Mouse (Mus musculus) embryonic facial prominence, embryonic 10.5 days (tissue): ENCODE measurements around the gene Zfp212. TPM values are rescaled to one million over a fixed set of nuclear protein-coding genes. Genes with fewer than 3 reads are reported as not detected.

Source experiments
- DNase-seq: peaks from one replicate; pipeline ENCODE4 v3.0.0-alpha.2; 2017; ENCODE audit warnings: low spot score
- H3K27ac ChIP-seq: fragments of 300-500 bp; sonication (generic); replicated peaks from 2 replicates; pipeline ENCODE4 v1.5.1; 2016; ENCODE audit warnings: mild to moderate bottlenecking
- H3K27me3 ChIP-seq: fragments of 300-500 bp; sonication (generic); replicated peaks from 2 replicates; pipeline ENCODE4 v1.6.1; 2016; ENCODE audit warnings: low read depth, mild to moderate bottlenecking; ENCODE audit not compliant: poor library complexity, severe bottlenecking
- H3K36me3 ChIP-seq: fragments of 300-500 bp; sonication (generic); replicated peaks from 2 replicates; pipeline ENCODE4 v1.6.1; 2016; ENCODE audit warnings: mild to moderate bottlenecking, moderate library complexity
- H3K4me1 ChIP-seq: fragments of 300-500 bp; sonication (generic); 2 replicates; pipeline ENCODE4 v1.6.1; 2016
- H3K4me3 ChIP-seq: fragments of 300-500 bp; sonication (generic); 2 replicates; pipeline ENCODE4 v1.5.1; 2016; ENCODE audit warnings: mild to moderate bottlenecking, moderate library complexity
- H3K9me3 ChIP-seq: fragments of 300-500 bp; sonication (generic); 2 replicates; pipeline ENCODE4 v1.6.1; 2016; ENCODE audit warnings: mild to moderate bottlenecking
- WGBS: fragments of 180-500 bp; shearing (Covaris S2); methylation state at CpG from one replicate; pipeline ENCODE4 v1.1.7; 2016; 5-methylcytosine and 5-hydroxymethylcytosine counted together
- polyA plus RNA-seq: library from polyadenylated mRNA; unstranded; fragments of >200 nt; fragmentation: Nextera tagmentation; extraction: Ambion mirVana; gene quantifications from 2 replicates; pipeline ENCODE4 v1.2.1, GENCODE M21; 2016

Zfp212 gene
- polyA plus RNA-seq: 21.6 and 23.6 TPM in 2 replicates

DNA sequence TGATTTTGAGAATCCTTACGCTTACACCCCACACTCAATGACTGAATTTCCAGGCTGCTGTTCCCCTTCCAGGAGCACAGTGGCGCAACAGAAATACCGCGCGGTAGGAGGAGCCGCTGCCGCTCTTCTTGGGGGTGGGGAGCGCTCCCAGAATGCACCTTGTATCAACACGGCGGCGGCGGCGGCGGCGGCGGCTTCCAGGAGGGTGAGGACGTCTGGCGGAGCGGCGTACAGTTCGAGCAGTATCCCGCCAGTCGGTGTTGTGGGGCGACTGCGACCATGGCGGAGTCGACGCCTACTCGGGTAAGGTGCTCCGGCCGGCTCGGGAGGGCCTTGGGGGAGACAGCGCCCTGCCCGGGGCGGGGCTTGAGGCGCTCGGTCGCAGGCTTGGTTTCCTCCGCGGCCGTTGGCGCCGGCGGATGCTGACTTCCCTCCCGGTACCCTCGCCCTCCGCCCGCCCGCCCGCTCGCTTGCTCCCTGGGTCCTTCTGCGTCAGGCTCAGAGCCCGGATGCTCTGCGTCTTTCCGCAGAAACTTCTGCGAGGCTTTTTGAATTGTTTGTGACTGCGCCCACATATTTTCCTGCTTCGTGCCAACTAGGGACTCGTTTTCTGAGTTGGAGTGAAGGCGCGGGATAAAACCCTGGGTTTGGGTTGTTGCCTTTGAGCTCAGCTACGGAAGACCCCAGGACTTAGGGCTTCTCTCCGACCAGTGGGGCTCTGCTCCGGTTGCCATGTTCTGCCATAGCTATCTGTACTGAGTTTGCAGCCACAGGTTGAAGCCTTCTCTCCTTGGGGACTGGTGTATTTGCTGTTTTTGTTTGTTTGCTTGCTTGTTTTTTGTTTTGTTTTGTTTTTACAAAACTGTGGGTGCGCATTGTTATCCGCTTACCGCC is at the start of gene Zfp212:
Zfp212 (plus strand) TSS at position 30 of the 894 bp plus-strand sequence.
- H3K4me3 ChIP-seq: peak within 1 kb of the TSS; percentile 88
- H3K9me3 ChIP-seq: no peaks in the 10 kb centered on the region
- no peaks in the 10 kb centered on the region for H3K27me3 ChIP-seq
- DNase-seq: peak; percentile 94
- H3K4me1 ChIP-seq: peaks cover 9% of the 10 kb centered on the region
- H3K27ac ChIP-seq: peak within 1 kb of the TSS; percentile 97
- no peaks in the 10 kb centered on the region; the same call in 1 of the 2 replicates for H3K36me3 ChIP-seq
- under 1% methylated on average over 67 of the region's 67 CpGs for WGBS

DNA sequence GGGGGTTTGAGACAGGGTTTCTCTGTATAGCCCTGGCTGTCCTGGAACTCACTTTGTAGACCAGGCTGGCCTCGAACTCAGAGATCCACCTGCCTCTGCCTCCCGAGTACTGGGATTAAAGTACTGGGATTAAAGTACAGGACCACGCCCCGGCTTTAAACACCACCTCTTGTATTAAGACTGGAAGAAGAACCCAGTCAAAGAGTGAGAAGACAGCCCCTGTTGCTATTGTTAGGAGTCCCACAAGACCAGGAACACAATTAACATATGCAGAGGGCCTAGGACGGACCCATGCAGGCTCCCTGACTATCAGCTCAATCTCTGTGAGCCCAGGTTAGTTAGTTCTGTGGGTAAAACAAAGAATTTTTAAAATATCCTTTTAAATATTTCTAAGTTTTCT is 48.0 kb upstream of the Zfp212 start:
- Histone ChIP-seq H3K27ac (no peak overlapping the region), H3K27me3 (no peaks in the 10 kb centered on the region), H3K4me1 (no peaks in the 10 kb centered on the region), H3K4me3 (no peak overlapping the region), H3K36me3 (peaks cover 13% of the 10 kb centered on the region), H3K9me3 (no peaks in the 10 kb centered on the region)
- DNase-seq: no peak
- WGBS: 89% methylated on average over 5 of the region's 5 CpGs

DNA sequence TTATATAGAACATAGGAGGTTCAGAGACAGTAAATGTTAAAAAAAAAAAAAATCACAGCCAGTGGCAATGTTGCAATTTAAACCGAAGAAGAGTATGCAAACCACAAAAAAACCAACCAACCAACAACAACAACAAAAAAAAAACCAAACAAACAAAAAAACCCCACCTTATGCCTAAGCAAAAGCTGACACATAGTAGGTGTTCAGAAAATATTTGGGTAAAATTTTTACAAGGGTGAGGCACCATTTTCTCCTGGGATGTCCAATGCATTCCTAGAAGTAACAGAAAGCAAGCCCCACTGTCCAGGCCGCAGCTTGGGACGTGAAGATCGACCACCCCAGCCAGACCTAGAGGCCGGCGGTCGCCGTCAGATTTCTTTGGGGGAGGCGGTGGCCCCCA is 43.2 kb upstream of the Zfp212 start, which contains the start of gene Zfp282:
Zfp282 (plus strand) TSS at position 147 of the 400 bp plus-strand sequence.
- peaks cover 29% of the 10 kb centered on the region for H3K36me3 ChIP-seq
- 4% methylated on average over 9 of the region's 9 CpGs for WGBS
- H3K27ac ChIP-seq: peak within 1 kb of the TSS; percentile 98
- H3K4me1 ChIP-seq: peaks cover 20% of the 10 kb centered on the region
- peak within 1 kb of the TSS; percentile 88 for H3K4me3 ChIP-seq
- no peaks in the 10 kb centered on the region for H3K9me3 ChIP-seq
- no peaks in the 10 kb centered on the region for H3K27me3 ChIP-seq
- no peak for DNase-seq

DNA sequence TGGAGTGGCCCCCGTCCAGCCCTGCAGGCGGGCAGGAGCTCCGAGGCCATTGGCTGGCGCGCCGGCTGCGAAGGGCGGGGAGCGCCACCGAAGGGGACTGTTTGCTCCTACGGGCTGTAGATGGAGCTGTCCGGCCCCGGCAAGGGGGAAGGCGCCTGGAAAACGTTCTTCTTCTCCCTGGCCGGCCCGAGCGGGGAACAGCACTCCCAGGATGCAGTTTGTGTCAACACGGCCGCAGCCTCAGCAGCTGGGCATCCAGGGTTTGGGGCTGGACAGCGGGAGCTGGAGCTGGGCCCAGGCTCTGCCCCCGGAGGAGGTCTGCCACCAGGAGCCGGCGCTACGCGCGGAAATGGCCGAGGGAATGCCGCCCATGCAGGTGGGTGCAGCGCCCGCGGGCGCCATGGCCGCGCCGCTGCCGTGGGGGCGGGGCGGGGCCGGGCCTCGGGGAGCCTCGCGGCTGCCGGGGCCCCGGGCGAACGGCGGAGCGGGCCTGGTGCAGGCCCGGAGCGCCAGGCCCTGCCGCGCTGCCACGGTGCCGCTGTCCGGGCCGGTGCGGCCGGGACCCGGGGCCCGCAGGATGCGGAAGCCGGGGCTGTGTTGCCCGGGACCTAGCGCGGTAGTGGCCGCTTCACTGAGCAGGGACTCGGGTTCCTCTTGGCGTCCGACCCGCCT is 42.7 kb upstream of the Zfp212 start:
- Histone ChIP-seq H3K27me3 (no peaks in the 10 kb centered on the region), H3K27ac (peak overlapping the region; percentile 98), H3K4me3 (peak overlapping the region; percentile 88), H3K4me1 (peaks cover 20% of the 10 kb centered on the region), H3K9me3 (no peaks in the 10 kb centered on the region), H3K36me3 (peaks cover 35% of the 10 kb centered on the region)
- peak; percentile 95 for DNase-seq
- under 1% methylated on average over 71 of the region's 71 CpGs for WGBS

DNA sequence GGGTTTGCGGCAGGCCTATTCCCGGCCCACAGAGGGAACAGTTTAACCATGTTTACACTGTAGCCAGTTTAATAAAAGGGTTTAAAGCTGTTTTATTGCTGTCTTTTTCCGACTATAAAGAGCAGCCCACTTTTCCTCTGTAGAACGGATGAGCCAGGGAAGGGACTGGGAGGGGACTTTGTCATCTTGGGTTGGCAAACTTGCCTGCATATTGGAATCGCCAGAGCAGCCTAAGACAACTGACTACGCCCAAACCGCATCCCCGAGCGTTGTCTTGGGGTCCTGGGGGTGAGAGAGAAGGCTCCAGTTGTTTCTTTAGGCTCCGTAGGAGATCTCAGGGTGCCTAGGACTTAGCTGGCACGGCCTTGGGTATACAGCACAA is 42.2 kb upstream of the Zfp212 start:
- H3K4me1 ChIP-seq: peaks cover 20% of the 10 kb centered on the region
- no peaks in the 10 kb centered on the region for H3K9me3 ChIP-seq
- peak overlapping the region; percentile 98 for H3K27ac ChIP-seq
- no peaks in the 10 kb centered on the region for H3K27me3 ChIP-seq
- peaks cover 40% of the 10 kb centered on the region for H3K36me3 ChIP-seq
- DNase-seq: no peak
- peak overlapping the region; percentile 88 for H3K4me3 ChIP-seq
- WGBS: 2% methylated on average over 11 of the region's 11 CpGs

DNA sequence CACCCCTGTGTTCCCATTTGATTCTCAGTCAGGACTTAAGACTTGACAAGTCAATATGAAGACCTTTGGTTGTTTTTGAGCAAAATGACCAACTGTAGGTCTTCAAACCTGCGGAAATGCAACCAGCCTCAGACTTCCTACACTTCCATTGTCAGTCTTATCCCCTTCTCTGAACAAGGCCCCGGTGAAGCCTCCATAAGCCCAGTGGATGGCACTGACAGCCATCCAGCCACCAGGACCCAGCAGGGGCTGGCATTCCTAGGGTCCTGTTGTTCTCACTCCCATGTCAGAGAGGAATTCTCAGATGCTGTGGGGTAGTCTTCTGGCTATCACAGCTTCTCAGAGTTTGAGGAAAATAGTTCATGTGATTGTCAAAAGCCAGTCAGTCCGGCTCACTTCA is 41.7 kb upstream of the Zfp212 start:
- WGBS: 45% methylated on average over 3 of the region's 3 CpGs
- Histone ChIP-seq H3K27ac (peak overlapping the region; percentile 98), H3K9me3 (no peaks in the 10 kb centered on the region), H3K4me3 (peak overlapping the region; percentile 88), H3K36me3 (peaks cover 45% of the 10 kb centered on the region), H3K27me3 (no peaks in the 10 kb centered on the region), H3K4me1 (peaks cover 20% of the 10 kb centered on the region)
- no peak for DNase-seq

DNA sequence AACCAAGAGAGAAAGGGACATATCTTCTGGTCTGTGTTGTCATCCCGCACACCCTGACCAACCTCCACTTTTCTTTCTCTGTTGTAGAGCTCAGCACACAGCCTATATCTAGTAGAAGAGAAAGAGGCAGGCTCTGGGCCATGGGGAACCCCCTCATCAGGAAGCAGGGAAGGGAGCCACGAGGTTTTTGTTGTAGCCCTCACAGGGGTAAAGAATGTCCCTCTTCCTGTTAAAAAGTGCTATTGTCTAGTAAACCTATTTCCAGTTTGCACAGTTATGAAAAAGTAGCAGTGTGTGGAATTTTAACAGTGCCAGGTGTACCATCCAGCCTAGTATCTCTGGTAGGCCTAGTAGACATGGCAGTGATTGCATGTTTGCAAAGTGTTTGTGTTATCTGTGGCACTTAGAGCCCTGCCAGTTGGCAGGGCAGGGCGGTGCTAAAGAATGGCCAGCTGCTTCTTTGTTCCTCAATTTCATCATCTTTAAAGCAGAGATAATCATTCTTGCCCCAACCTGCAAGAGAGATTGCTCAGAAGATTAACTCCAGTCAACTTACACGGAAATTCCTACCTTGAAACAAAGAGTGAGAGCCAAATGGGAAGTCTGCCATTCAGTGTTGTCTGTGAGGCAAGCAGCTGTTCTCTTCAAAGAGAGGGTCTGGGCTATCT is 41.1 kb upstream of the Zfp212 start:
- no peaks in the 10 kb centered on the region for H3K27me3 ChIP-seq
- peak overlapping the region; percentile 88 for H3K4me3 ChIP-seq
- peak overlapping the region; percentile 98 for H3K27ac ChIP-seq
- peaks cover 20% of the 10 kb centered on the region for H3K4me1 ChIP-seq
- 76% methylated on average over 4 of the region's 4 CpGs for WGBS
- peaks cover 50% of the 10 kb centered on the region for H3K36me3 ChIP-seq
- no peak for DNase-seq
- no peaks in the 10 kb centered on the region for H3K9me3 ChIP-seq

DNA sequence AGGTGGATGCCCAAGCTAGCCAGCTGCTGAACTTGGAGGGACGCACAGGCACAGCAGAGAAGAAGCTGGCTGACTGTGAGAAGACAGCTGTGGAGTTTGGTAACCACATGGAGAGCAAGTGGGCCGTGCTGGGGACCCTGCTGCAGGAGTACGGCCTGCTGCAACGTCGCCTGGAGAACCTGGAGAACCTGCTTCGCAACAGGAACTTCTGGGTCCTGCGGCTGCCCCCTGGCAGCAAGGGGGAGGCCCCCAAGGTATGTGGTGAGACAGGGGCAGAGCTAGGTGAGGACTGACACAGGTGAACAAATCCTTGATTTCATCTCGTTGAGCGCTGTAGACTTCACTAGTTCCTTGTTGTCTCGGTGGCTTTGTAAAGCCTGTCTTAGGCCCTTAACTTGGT is 40.1 kb upstream of the Zfp212 start:
- WGBS: 94% methylated on average over 10 of the region's 10 CpGs
- H3K27me3 ChIP-seq: no peaks in the 10 kb centered on the region
- H3K27ac ChIP-seq: 0 out of 2 replicates have a peak overlapping the region, but pooled peaks have one; percentile 6
- peaks cover 20% of the 10 kb centered on the region for H3K4me1 ChIP-seq
- DNase-seq: no peak
- no peaks in the 10 kb centered on the region for H3K9me3 ChIP-seq
- peaks cover 60% of the 10 kb centered on the region for H3K36me3 ChIP-seq
- H3K4me3 ChIP-seq: no peak overlapping the region

DNA sequence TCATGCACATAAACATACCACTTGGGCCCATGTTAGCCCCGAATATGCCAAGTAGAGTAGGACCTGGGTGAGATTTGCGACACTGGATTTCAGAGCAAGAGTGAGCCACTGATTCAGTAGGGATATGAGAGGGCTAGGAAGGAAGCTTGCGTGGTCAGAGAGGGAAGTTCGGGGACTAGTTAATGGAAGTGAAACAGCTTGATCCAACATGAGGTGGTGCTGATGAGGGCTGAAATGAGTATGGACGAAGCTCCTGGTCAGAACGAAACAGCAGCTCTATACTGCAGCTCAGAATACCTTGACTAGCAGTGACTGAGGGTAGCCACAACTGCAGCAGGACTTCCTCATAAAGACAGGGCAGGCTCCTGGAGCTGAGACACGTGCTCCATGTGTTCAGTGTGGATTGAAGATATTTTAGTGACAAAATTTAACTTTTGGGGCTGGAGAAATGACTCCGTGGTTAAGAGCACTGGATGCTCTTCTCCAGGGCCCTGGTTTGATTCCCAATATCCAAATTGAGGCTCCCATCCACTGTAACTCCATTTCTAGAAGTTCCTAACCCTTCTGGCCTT is 31.4 kb upstream of the Zfp212 start:
- H3K27me3 ChIP-seq: no peaks in the 10 kb centered on the region
- H3K4me1 ChIP-seq: no peaks in the 10 kb centered on the region
- no peak overlapping the region for H3K4me3 ChIP-seq
- H3K9me3 ChIP-seq: no peaks in the 10 kb centered on the region
- WGBS: 85% methylated on average over 8 of the region's 8 CpGs
- no peak for DNase-seq
- H3K27ac ChIP-seq: no peak overlapping the region
- H3K36me3 ChIP-seq: peaks cover 98% of the 10 kb centered on the region

DNA sequence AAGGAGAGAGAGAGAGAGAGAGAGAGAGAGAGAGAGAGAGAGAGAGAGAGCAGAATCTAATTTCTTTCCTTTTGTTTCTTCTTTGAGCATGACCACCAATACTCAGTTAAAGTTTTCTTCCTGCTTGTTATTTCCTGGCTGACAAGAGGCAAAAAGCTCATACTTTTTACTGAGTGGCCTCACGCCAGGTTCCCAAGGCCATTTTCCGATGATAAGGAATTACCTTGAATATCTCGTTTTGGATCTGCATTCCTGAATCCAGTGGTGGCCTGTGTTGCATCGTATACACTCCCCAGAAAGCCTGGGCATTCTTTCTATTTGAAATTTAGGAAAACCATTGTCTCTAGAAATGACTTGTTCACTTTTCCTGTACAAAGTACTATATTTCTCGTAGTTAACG is 20.9 kb upstream of the Zfp212 start:
- no peak overlapping the region for H3K27ac ChIP-seq
- 94% methylated on average over 6 of the region's 6 CpGs for WGBS
- H3K4me1 ChIP-seq: peaks cover 3% of the 10 kb centered on the region; the same call in 1 of the 2 replicates
- DNase-seq: no peak
- peaks cover 23% of the 10 kb centered on the region for H3K27me3 ChIP-seq
- peaks cover 79% of the 10 kb centered on the region for H3K36me3 ChIP-seq
- no peak overlapping the region for H3K4me3 ChIP-seq
- H3K9me3 ChIP-seq: no peaks in the 10 kb centered on the region

DNA sequence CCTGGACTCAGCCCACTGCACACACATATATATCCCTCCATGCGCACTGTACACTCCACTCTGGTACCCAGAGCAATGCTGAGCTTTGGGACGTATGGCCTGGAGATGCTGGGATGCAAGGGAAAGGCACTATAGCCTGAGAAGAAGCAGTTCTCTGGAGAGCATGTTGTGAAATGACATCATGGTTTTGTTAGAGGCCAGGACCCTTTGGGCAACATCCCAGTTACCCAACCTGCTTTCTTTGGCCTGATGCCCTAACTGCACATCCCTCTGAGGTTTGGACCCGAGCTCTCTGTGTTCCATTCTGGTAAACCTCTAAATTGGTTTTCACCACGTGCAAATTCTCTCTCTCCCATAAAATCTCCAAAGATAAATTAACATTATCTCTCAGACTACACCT is 16.7 kb upstream of the Zfp212 start:
- Histone ChIP-seq H3K27ac (no peak overlapping the region), H3K4me3 (no peak overlapping the region), H3K36me3 (peaks cover 95% of the 10 kb centered on the region), H3K4me1 (peaks cover 8% of the 10 kb centered on the region; the same call in 1 of the 2 replicates), H3K9me3 (peaks cover 7% of the 10 kb centered on the region; the same call in 1 of the 2 replicates), H3K27me3 (peaks cover 36% of the 10 kb centered on the region)
- 82% methylated on average over 4 of the region's 4 CpGs for WGBS
- no peak for DNase-seq

DNA sequence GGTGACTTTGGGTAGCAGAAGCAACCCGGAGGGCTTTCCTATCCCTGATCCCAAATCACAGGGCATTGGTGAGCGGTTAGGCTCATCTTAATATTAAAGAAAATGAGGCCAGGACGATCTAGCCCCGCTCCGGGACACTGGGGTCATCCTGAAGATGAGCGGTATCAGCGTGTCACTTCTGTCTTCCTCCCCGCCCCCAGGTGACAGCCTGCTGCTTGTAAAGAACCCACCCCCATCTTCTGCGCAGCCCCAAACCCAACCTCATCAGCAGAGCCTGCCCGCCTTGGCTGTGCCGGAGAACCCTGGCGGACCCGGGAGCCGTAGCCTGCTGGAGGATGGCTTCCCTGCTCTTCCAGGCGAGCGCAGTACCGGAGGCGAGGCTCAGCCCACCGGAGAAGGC is 15.9 kb upstream of the Zfp212 start:
- 35% methylated on average over 19 of the region's 19 CpGs for WGBS
- peaks cover 87% of the 10 kb centered on the region for H3K36me3 ChIP-seq
- H3K9me3 ChIP-seq: peaks cover 7% of the 10 kb centered on the region; the same call in 1 of the 2 replicates
- peaks cover 36% of the 10 kb centered on the region for H3K27me3 ChIP-seq
- peaks cover 8% of the 10 kb centered on the region; the same call in 1 of the 2 replicates for H3K4me1 ChIP-seq
- peak; percentile 31 for DNase-seq
- H3K27ac ChIP-seq: no peak overlapping the region
- H3K4me3 ChIP-seq: peak overlapping the region; percentile 31; the same call in 1 of the 2 replicates
